Mouse (Mus musculus) liver, embryonic 13.5 days (tissue): ENCODE results near the gene Nfyb. TPM values are rescaled to one million over a fixed set of nuclear protein-coding genes. Genes with fewer than 3 reads are reported as not detected.

Experiments
- ATAC-seq: fragments of 200-750 bp; cut with Nextera tagmentation; 2 replicates; pipeline ENCODE4 v1.8.0; 2017; ENCODE audit warnings: low read depth, mild to moderate bottlenecking, moderate number of reproducible peaks, moderate library complexity
- DNase-seq: peaks from one replicate; pipeline ENCODE4 v3.0.0; 2022
- H3K27ac ChIP-seq: fragments of 300-500 bp; sonication (generic); 2 replicates; pipeline ENCODE4 v1.5.1; 2015; ENCODE audit warnings: moderate library complexity, mild to moderate bottlenecking, inconsistent platforms
- H3K27me3 ChIP-seq: fragments of 300-500 bp; sonication (generic); 2 replicates; pipeline ENCODE4 v1.6.1; 2015; ENCODE audit warnings: mild to moderate bottlenecking, inconsistent platforms
- H3K36me3 ChIP-seq: fragments of 300-500 bp; sonication (generic); 2 replicates; pipeline ENCODE4 v1.6.1; 2015; ENCODE audit warnings: mild to moderate bottlenecking, inconsistent platforms
- H3K4me1 ChIP-seq: fragments of 300-500 bp; sonication (generic); replicated peaks from 2 replicates; pipeline ENCODE4 v1.6.1; 2015; ENCODE audit warnings: inconsistent platforms
- H3K4me2 ChIP-seq: fragments of 300-500 bp; sonication (generic); 2 replicates; pipeline ENCODE4 v1.6.1; 2015; ENCODE audit warnings: inconsistent platforms, mild to moderate bottlenecking, moderate library complexity
- H3K4me3 ChIP-seq: fragments of 300-500 bp; sonication (generic); replicated peaks from 2 replicates; pipeline ENCODE4 v1.5.1; 2015; ENCODE audit warnings: mild to moderate bottlenecking, inconsistent platforms
- H3K9ac ChIP-seq: fragments of 300-500 bp; sonication (generic); 2 replicates; pipeline ENCODE4 v1.6.1; 2015; ENCODE audit warnings: mild to moderate bottlenecking, inconsistent platforms
- H3K9me3 ChIP-seq: fragments of 300-500 bp; sonication (generic); replicated peaks from 2 replicates; pipeline ENCODE4 v1.6.1; 2016; ENCODE audit warnings: inconsistent platforms
- WGBS: fragments of 180-500 bp; shearing (Covaris S2); methylation state at CpG from one replicate; pipeline ENCODE4 v1.1.7; 2015; ENCODE audit not compliant: insufficient replicate concordance; 5-methylcytosine and 5-hydroxymethylcytosine counted together
- polyA plus RNA-seq: library from polyadenylated mRNA; unstranded; fragments of >200 nt; fragmentation: Nextera tagmentation; extraction: Ambion mirVana; gene quantifications from 2 replicates; pipeline ENCODE4 v1.2.1, GENCODE M21; 2015

Gene Nfyb
- polyA plus RNA-seq, 1 experiment from 2014 or later = 36.1 TPM

DNA sequence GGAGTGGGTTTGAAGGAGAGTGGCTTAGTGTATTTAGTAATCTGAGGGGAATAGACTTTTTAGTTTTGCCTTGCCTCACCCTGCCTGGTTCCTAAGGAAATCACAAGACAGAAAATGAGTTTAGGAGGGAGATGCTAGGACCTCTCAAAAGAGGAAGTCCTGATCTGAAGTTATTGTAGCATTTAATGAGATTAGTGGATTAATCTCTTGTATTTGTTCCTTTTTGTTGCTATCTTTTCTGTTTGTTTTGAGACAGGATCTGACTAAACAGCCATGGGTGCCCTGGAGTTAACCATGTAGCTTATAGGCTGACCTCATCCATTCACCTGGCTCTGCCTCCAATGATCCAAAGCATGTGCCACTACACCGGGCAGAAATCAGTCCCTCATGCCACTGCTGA, 21.4 kb downstream of the Nfyb start:
- no peak overlapping the region for H3K4me3 ChIP-seq
- H3K4me2 ChIP-seq = no peak overlapping the region
- no peak for ATAC-seq
- H3K4me1 ChIP-seq = peaks cover 7% of the 10 kb centered on the region
- no peak overlapping the region for H3K27ac ChIP-seq
- WGBS = 76% methylated on average over 1 of the region's 1 CpGs
- no peaks in the 10 kb centered on the region for H3K9me3 ChIP-seq
- no peak for DNase-seq
- H3K9ac ChIP-seq = no peak overlapping the region
- H3K36me3 ChIP-seq = peaks cover 53% of the 10 kb centered on the region
- no peaks in the 10 kb centered on the region for H3K27me3 ChIP-seq

- Histone ChIP-seq H3K36me3 (peaks cover 47% of the 10 kb centered on the region), H3K4me2 (no peak overlapping the region), H3K9ac (no peak overlapping the region), H3K27ac (no peak overlapping the region), H3K4me3 (no peak overlapping the region), H3K4me1 (peaks cover under 1% of the 10 kb centered on the region; the same call in 1 of the 2 replicates), H3K27me3 (no peaks in the 10 kb centered on the region), H3K9me3 (no peaks in the 10 kb centered on the region)
- DNase-seq (no peak), ATAC-seq (no peak)
- 82% methylated on average over 4 of the region's 4 CpGs for WGBS
Measured at GRCm38 (mm10) chr10:82741876-82742275, 22.1 kb downstream of the Nfyb start.

- Histone ChIP-seq H3K9me3 (no peaks in the 10 kb centered on the region), H3K27ac (no peak overlapping the region), H3K36me3 (peaks cover 44% of the 10 kb centered on the region), H3K4me2 (no peak overlapping the region), H3K4me3 (no peak overlapping the region), H3K9ac (no peak overlapping the region), H3K27me3 (no peaks in the 10 kb centered on the region), H3K4me1 (no peaks in the 10 kb centered on the region)
- 84% methylated on average over 8 of the region's 8 CpGs for WGBS
- no peak for DNase-seq
- ATAC-seq = no peak
Measured at GRCm38 (mm10) chr10:82741354-82741753, 22.6 kb downstream of the Nfyb start.

DNA sequence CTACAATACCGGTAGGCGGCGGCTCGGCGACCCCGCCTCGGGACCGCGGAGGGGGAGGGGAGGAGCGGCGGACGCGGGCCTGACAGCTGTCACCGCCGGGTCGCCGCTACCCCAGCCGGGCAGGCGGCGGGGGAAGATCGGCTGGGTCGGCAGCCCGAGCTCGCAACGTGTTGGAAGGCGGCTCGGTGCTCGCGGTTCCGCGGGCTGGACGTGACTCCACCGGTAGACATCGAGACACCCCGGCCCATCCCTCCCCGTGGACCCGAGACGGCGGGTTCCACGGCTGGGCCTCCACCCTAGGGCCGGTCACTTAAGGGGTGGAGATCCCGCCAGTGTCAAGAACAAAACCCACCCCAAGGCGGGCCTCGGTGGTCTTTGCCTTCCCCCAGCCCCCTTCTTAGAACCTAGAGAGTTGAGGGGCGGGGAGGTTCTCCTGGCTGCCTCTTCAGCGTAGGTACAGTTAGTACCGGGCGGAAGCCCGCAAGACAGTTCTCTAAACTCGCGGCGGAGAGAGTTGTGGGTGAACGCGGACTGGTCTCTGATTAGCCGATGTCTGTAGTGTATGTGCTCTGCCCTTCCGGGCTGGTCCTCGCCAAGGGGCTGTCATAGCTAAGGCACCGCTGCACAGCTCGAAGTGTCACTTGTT, 64.5 kb downstream of the Nfyb start:
- WGBS = 2% methylated on average over 53 of the region's 59 CpGs
- peaks cover 9% of the 10 kb centered on the region; the same call in 1 of the 2 replicates for H3K36me3 ChIP-seq
- peak overlapping the region; percentile 81 for H3K4me2 ChIP-seq
- peak overlapping the region; percentile 90 for H3K4me3 ChIP-seq
- no peaks in the 10 kb centered on the region for H3K9me3 ChIP-seq
- H3K9ac ChIP-seq = peak overlapping the region; percentile 85
- peak overlapping the region; percentile 54 for H3K27ac ChIP-seq
- peak; percentile 42 for DNase-seq
- peaks cover 39% of the 10 kb centered on the region for H3K4me1 ChIP-seq
- ATAC-seq = peak; percentile 69
- H3K27me3 ChIP-seq = no peaks in the 10 kb centered on the region

DNA sequence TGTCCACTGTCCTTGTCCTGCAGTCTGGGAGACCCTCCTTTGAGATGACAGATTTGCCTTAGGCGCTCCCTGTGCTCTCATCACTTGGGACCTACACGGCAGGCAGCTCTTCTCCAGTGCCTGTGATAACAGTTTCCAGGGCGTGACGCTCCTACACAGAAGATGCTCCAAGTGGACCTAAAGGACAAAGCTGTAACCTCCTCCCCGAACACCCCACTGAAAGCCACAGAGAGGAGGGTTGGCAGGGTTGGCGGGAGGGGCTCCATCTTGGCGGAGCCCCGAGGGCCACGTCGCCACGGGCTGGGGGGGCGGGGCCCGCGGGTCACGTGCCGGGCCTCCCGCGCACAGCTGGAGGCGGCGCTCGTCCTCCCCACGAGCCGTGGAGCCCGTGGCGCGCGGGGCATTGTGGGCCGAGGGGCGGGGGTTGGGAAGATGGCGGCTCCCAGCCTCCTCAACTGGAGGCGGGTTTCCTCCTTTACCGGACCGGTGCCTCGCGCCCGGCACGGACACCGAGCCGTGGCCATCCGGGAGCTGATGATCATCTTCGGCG, 65.2 kb downstream of the Nfyb start:
- peak; percentile 92 for ATAC-seq
- peak; percentile 79 for DNase-seq

More for the DNA sequence above, 65.2 kb downstream of the Nfyb start:
- WGBS = under 1% methylated on average over 41 of the region's 42 CpGs
- Histone ChIP-seq H3K4me3 (peak overlapping the region; percentile 90), H3K9me3 (no peaks in the 10 kb centered on the region), H3K9ac (peak overlapping the region; percentile 85), H3K4me2 (peak overlapping the region; percentile 81), H3K27me3 (no peaks in the 10 kb centered on the region), H3K4me1 (peaks cover 39% of the 10 kb centered on the region), H3K36me3 (0 out of 2 replicates have a peak, but pooled peaks cover 5% of the 10 kb centered on the region), H3K27ac (peak overlapping the region; percentile 54)

Other genes with a start within 250 kb of the Nfyb start
- 47.5 and 50.6 TPM in 2 replicates for gene 1190007I07Rik, start 140.9 kb downstream of the Nfyb start, polyA plus RNA-seq
- gene Tdg, start 134.3 kb downstream of the Nfyb start, polyA plus RNA-seq = 52.0 and 61.1 TPM in 2 replicates
- 0.67 TPM in 2 replicates for gene Glt8d2, start 73.5 kb downstream of the Nfyb start, polyA plus RNA-seq
- 11.4 and 16.3 TPM in 2 replicates for gene Hcfc2, start 68.0 kb downstream of the Nfyb start, polyA plus RNA-seq
- gene Txnrd1, start 69.8 kb upstream of the Nfyb start, polyA plus RNA-seq = 67.9 and 78.2 TPM in 2 replicates
- gene Eid3, start 102.5 kb upstream of the Nfyb start, polyA plus RNA-seq = 0.22 and 0.28 TPM in 2 replicates
- 1.2 and 1.3 TPM in 2 replicates for gene Chst11, start 221.4 kb upstream of the Nfyb start, polyA plus RNA-seq